Mouse (Mus musculus): ENCODE data around the gene Olfr315. TPM values are rescaled to one million over a fixed set of nuclear protein-coding genes. Genes with fewer than 3 reads are reported as not detected.

The Olfr315 gene
- not detected for polyA plus RNA-seq (2014; fragmentation: Illumina TruSeq; extraction: RNeasy Lipid Tissue Mini Kit (QIAGEN cat#74804); ENCODE audit: low read depth, low replicate concordance)

DNA sequence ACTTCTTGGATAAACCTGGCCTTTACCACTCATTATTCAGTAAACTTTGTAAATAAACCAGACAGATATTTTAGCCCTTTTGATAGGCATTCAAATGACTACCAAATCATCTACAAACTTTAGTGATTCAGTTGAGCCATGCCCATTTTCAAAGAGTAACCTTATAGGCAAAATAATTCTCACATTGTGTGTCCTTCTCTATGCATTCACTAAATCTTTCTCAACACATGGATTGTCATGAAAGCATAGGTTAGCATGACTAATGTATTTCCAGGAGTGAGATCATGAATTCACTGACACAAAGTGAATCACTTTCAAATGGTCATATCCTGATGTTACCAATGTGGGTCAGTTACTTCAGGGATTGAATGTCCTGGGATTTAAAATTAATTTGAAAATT lies at the start of gene Olfr315:
Gene Olfr315, plus strand, starts transcription at position 301 of the 400 bp plus-strand sequence.

DNA sequence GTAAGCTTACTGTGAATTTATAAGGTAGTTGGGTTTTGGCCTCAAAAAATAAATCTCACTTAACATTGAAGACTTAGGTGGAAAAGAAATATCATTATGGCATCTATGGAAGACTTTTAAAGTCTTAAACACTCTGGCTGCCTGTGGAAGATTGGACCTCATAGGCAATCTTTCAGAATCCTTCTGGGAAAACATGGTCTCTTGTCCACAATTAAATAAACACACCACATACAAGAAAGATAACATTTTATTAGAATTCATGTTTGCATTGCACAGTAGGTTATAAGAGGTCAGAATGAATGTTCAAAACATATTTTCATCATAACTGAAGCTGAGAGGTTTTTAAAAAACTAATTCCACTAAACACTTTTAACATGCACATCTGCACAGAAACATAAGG lies 49.1 kb upstream of the Olfr315 start, which contains the start of gene Olfr318:
Gene Olfr318, minus strand, starts transcription at position 101 of the 400 bp plus-strand sequence.

GRCm38 (mm10) chr11:58738792-58739262 lies 34.2 kb upstream of the Olfr315 start, which contains the start of gene Olfr317:
Gene Olfr317 (minus strand): TSS chr11:58739212.

GRCm38 (mm10) chr11:58752434-58752833 lies 20.6 kb upstream of the Olfr315 start, which contains the start of gene Olfr316:
Gene Olfr316 (plus strand): TSS chr11:58752734.

DNA sequence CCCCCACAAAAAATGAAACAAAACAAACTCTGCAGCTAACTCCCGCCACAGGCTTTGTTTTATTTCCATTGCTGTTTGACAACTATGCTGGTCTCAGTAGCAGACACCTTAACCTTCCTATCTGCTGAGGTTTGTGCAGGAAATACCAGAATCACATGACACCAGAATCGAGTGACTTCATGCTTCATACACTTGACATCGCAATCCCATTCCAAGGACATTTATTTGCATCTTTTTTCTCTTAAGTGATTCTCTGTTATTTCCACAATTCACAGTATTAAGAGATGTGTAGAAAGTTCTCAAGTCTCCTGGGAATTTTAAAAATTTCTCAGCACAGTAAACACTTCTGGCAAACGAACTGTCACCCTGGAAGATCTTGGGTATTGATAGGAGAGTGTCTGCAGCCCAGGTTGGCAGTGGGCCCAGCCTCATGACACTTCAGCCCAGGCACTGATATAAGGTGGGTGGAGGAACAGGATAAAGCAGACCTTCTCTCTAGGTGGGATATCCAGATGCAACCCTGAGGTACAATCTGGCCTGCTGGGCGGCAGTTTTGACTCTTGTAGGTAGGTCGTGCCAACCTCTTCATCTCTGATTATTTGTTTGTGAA lies 9.6 kb downstream of the Olfr315 start, which contains the start of gene Olfr314:
Gene Olfr314, plus strand, starts transcription at position 473 of the 610 bp plus-strand sequence.

DNA sequence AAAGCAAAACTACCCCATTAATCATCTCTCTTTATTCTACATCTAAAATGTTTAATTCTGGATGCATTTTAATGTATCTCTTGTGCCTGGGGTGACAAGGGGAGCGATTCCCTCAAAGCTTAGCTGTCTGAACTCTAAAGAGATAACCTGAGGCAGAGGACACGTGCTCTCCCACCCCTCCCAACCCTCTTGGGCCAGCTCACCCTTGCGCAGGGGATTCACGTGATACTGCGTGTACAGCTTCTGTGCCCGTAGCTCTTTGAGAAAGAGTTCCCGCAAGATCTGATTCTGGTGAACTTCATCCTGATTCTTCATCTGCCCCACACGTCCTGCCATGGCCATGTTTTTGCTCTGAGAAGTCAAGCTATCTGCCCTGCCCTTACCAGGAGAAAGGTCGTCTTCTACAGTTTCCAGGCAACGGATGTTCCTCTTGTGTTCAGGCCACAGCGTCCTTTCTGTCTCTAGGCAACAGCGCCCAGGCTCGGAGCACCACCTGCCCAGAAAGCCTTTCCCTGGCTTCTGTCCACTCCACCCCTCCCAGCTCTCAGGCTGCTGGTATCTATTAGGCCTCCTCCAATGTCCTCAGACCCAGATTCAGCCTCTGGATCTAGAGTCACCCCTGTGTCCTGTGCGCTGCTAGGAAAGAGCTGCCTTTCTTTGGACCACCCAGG lies 28.7 kb downstream of the Olfr315 start, which contains the start of gene Fam183b:
Gene Fam183b, minus strand, starts transcription at position 403 of the 671 bp plus-strand sequence.

DNA sequence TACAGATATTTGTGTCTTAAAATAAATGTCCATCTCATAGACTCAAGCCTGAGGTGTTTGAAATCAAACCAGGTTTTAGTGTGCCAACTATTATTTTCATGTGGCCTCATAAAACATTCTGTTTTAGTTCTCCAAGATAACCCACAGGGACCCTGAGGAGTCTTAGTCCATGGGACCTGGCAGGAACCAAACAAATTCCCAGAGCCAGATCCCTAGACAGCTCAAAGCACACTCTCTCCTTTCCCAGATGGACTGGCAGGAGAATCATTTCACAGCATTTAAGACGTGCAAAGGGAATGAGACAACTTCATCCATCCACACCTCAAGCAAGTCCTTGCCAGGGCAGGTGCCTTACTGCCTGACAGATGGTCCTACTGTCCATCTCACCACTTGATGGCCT lies 41.7 kb downstream of the Olfr315 start, which contains the start of gene Olfr313:
Gene Olfr313, plus strand, starts transcription at position 301 of the 400 bp plus-strand sequence.

DNA sequence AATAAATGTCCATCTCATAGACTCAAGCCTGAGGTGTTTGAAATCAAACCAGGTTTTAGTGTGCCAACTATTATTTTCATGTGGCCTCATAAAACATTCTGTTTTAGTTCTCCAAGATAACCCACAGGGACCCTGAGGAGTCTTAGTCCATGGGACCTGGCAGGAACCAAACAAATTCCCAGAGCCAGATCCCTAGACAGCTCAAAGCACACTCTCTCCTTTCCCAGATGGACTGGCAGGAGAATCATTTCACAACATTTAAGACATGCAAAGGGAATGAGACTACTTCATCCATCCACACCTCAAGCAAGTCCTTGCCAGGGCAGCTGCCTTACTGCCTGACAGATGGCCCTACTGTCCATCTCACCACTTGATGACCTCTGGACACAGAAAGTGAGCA lies 55.9 kb downstream of the Olfr315 start, which contains the start of gene Olfr312:
Gene Olfr312, plus strand, starts transcription at position 301 of the 400 bp plus-strand sequence.

Other genes starting within 250 kb of the Olfr315 start
- 0.50 TPM for gene Olfr330, start 238.4 kb upstream of the Olfr315 start, polyA plus RNA-seq (2014; fragmentation: Illumina TruSeq; extraction: RNeasy Lipid Tissue Mini Kit (QIAGEN cat#74804); ENCODE audit: low read depth, low replicate concordance)
- 0.53 TPM for gene Olfr329-ps, start 226.8 kb upstream of the Olfr315 start, polyA plus RNA-seq (2014; fragmentation: Illumina TruSeq; extraction: RNeasy Lipid Tissue Mini Kit (QIAGEN cat#74804); ENCODE audit: low read depth, low replicate concordance)
- gene Olfr328, start 217.6 kb upstream of the Olfr315 start, polyA plus RNA-seq (2014; fragmentation: Illumina TruSeq; extraction: RNeasy Lipid Tissue Mini Kit (QIAGEN cat#74804); ENCODE audit: low read depth, low replicate concordance), result not detected
- gene Olfr224, start 202.6 kb upstream of the Olfr315 start, polyA plus RNA-seq (2014; fragmentation: Illumina TruSeq; extraction: RNeasy Lipid Tissue Mini Kit (QIAGEN cat#74804); ENCODE audit: low read depth, low replicate concordance), result not detected
- gene Olfr325, start 195.5 kb upstream of the Olfr315 start, polyA plus RNA-seq (2014; fragmentation: Illumina TruSeq; extraction: RNeasy Lipid Tissue Mini Kit (QIAGEN cat#74804); ENCODE audit: low read depth, low replicate concordance), result 0.21 TPM
- not detected for gene Olfr324, start 178.1 kb upstream of the Olfr315 start, polyA plus RNA-seq (2014; fragmentation: Illumina TruSeq; extraction: RNeasy Lipid Tissue Mini Kit (QIAGEN cat#74804); ENCODE audit: low read depth, low replicate concordance)
- gene 2210407C18Rik, start 157.1 kb upstream of the Olfr315 start, polyA plus RNA-seq (2014; fragmentation: Illumina TruSeq; extraction: RNeasy Lipid Tissue Mini Kit (QIAGEN cat#74804); ENCODE audit: low read depth, low replicate concordance), result 0.35 TPM
- 0.49 TPM for gene Olfr323, start 142.7 kb upstream of the Olfr315 start, polyA plus RNA-seq (2014; fragmentation: Illumina TruSeq; extraction: RNeasy Lipid Tissue Mini Kit (QIAGEN cat#74804); ENCODE audit: low read depth, low replicate concordance)
- gene Trim58, start 132.7 kb upstream of the Olfr315 start, polyA plus RNA-seq (2014; fragmentation: Illumina TruSeq; extraction: RNeasy Lipid Tissue Mini Kit (QIAGEN cat#74804); ENCODE audit: low read depth, low replicate concordance), result not detected
- not detected for gene Olfr322, start 114.4 kb upstream of the Olfr315 start, polyA plus RNA-seq (2014; fragmentation: Illumina TruSeq; extraction: RNeasy Lipid Tissue Mini Kit (QIAGEN cat#74804); ENCODE audit: low read depth, low replicate concordance)
- gene Olfr320, start 92.1 kb upstream of the Olfr315 start, polyA plus RNA-seq (2014; fragmentation: Illumina TruSeq; extraction: RNeasy Lipid Tissue Mini Kit (QIAGEN cat#74804); ENCODE audit: low read depth, low replicate concordance), result not detected
- not detected for gene Olfr319, start 74.0 kb upstream of the Olfr315 start, polyA plus RNA-seq (2014; fragmentation: Illumina TruSeq; extraction: RNeasy Lipid Tissue Mini Kit (QIAGEN cat#74804); ENCODE audit: low read depth, low replicate concordance)
- gene Olfr318, start 49.2 kb upstream of the Olfr315 start, polyA plus RNA-seq (2014; fragmentation: Illumina TruSeq; extraction: RNeasy Lipid Tissue Mini Kit (QIAGEN cat#74804); ENCODE audit: low read depth, low replicate concordance), result not detected
- gene Olfr317, start 34.0 kb upstream of the Olfr315 start, polyA plus RNA-seq (2014; fragmentation: Illumina TruSeq; extraction: RNeasy Lipid Tissue Mini Kit (QIAGEN cat#74804); ENCODE audit: low read depth, low replicate concordance), result 0.21 TPM
- gene Olfr316, start 20.5 kb upstream of the Olfr315 start, polyA plus RNA-seq (2014; fragmentation: Illumina TruSeq; extraction: RNeasy Lipid Tissue Mini Kit (QIAGEN cat#74804); ENCODE audit: low read depth, low replicate concordance), result 1.7 TPM
- not detected for gene Olfr314, start 9.8 kb downstream of the Olfr315 start, polyA plus RNA-seq (2014; fragmentation: Illumina TruSeq; extraction: RNeasy Lipid Tissue Mini Kit (QIAGEN cat#74804); ENCODE audit: low read depth, low replicate concordance)
- gene Fam183b, start 28.8 kb downstream of the Olfr315 start, polyA plus RNA-seq (2014; fragmentation: Illumina TruSeq; extraction: RNeasy Lipid Tissue Mini Kit (QIAGEN cat#74804); ENCODE audit: low read depth, low replicate concordance), result 197 TPM
- gene Olfr313, start 41.8 kb downstream of the Olfr315 start, polyA plus RNA-seq (2014; fragmentation: Illumina TruSeq; extraction: RNeasy Lipid Tissue Mini Kit (QIAGEN cat#74804); ENCODE audit: low read depth, low replicate concordance), result not detected
- 0.06 TPM for gene Olfr312, start 56.0 kb downstream of the Olfr315 start, polyA plus RNA-seq (2014; fragmentation: Illumina TruSeq; extraction: RNeasy Lipid Tissue Mini Kit (QIAGEN cat#74804); ENCODE audit: low read depth, low replicate concordance)
- not detected for gene Olfr311, start 66.1 kb downstream of the Olfr315 start, polyA plus RNA-seq (2014; fragmentation: Illumina TruSeq; extraction: RNeasy Lipid Tissue Mini Kit (QIAGEN cat#74804); ENCODE audit: low read depth, low replicate concordance)
- gene Gm12258, start 74.0 kb downstream of the Olfr315 start, polyA plus RNA-seq (2014; fragmentation: Illumina TruSeq; extraction: RNeasy Lipid Tissue Mini Kit (QIAGEN cat#74804); ENCODE audit: low read depth, low replicate concordance), result 3.4 TPM
- 7.0 TPM for gene 2810021J22Rik, start 94.0 kb downstream of the Olfr315 start, polyA plus RNA-seq (2014; fragmentation: Illumina TruSeq; extraction: RNeasy Lipid Tissue Mini Kit (QIAGEN cat#74804); ENCODE audit: low read depth, low replicate concordance)
- gene Zfp39, start 131.0 kb downstream of the Olfr315 start, polyA plus RNA-seq (2014; fragmentation: Illumina TruSeq; extraction: RNeasy Lipid Tissue Mini Kit (QIAGEN cat#74804); ENCODE audit: low read depth, low replicate concordance), result 121 TPM
- 11.0 TPM for gene Btnl10, start 144.7 kb downstream of the Olfr315 start, polyA plus RNA-seq (2014; fragmentation: Illumina TruSeq; extraction: RNeasy Lipid Tissue Mini Kit (QIAGEN cat#74804); ENCODE audit: low read depth, low replicate concordance)
- 20.1 TPM for gene Rnf187, start 165.7 kb downstream of the Olfr315 start, polyA plus RNA-seq (2014; fragmentation: Illumina TruSeq; extraction: RNeasy Lipid Tissue Mini Kit (QIAGEN cat#74804); ENCODE audit: low read depth, low replicate concordance)
- gene Hist3h2ba, start 175.7 kb downstream of the Olfr315 start, polyA plus RNA-seq (2014; fragmentation: Illumina TruSeq; extraction: RNeasy Lipid Tissue Mini Kit (QIAGEN cat#74804); ENCODE audit: low read depth, low replicate concordance), result not detected
- gene Hist3h2a, start 181.5 kb downstream of the Olfr315 start, polyA plus RNA-seq (2014; fragmentation: Illumina TruSeq; extraction: RNeasy Lipid Tissue Mini Kit (QIAGEN cat#74804); ENCODE audit: low read depth, low replicate concordance), result 8.3 TPM
- 32.5 TPM for gene Trim17, start 181.5 kb downstream of the Olfr315 start, polyA plus RNA-seq (2014; fragmentation: Illumina TruSeq; extraction: RNeasy Lipid Tissue Mini Kit (QIAGEN cat#74804); ENCODE audit: low read depth, low replicate concordance)
- 6.4 TPM for gene Trim11, start 204.9 kb downstream of the Olfr315 start, polyA plus RNA-seq (2014; fragmentation: Illumina TruSeq; extraction: RNeasy Lipid Tissue Mini Kit (QIAGEN cat#74804); ENCODE audit: low read depth, low replicate concordance)

Data from testis, adult 10 weeks (tissue).